8 mouse cellular contexts compared by ENCODE assay signal in the genomic region with DNA sequence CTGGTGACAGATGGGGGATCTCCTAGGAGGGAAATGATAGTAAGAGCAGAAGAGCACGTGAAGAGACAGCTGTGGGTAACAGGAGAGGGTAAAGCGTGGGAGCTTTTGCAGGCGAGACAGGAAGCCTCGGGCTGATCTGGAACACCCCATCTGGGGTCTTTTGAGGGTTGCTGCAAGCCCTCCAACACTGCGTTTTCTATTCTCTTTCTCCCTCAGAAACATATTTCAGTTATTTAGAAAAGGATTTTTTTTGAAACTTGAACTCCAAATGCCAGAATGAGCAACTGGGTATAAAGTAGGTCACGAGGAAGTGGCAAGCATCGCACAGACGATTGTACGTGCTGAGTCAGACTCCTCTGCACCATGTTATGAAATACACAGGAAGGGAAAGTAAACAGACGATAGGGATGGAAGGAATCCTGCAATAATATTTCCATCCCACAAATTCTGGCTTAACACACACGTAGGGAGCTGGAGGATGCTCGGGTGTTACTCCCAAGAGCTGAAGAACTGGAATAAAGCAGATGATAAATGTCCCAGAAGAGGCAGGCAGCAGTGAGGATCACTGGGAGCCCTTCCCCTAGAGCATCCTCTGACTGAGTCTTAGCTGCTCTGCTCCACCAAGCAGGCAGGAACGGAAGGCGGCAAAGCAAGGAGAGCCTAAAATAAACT.
DNase-seq lines count a peak whose midpoint lies in the region; ATAC-seq and TF ChIP-seq lines count a peak whose summit lies in the region.

No protein-coding gene starts in this region.

- peak; percentile 17; the same call in 1 of the 2 replicates for ATAC-seq in embryonic facial prominence, embryonic 15.5 days (ENCODE audit: insufficient number of reproducible peaks, low FRiP score, low TSS enrichment, low read depth)
- no peak; the same call in 1 of the 2 replicates for ATAC-seq in kidney, postnatal 0 days (replicated peaks; ENCODE audit: low FRiP score, low read depth)
- ATAC-seq in stomach, embryonic 14.5 days (ENCODE audit: insufficient number of reproducible peaks, insufficient read depth, low FRiP score, low read depth): peak; percentile 21; the same call in 1 of the 2 replicates

- peak overlapping the region; percentile 48 for H3K27ac ChIP-seq in spleen, adult 2 months (ENCODE audit: insufficient read depth, low read length)
- H3K27ac ChIP-seq in embryonic facial prominence, embryonic 15.5 days (replicated peaks): peak overlapping the region; percentile 81
- H3K27ac ChIP-seq in kidney, postnatal 0 days: no peak overlapping the region
- H3K27ac ChIP-seq in stomach, embryonic 14.5 days (ENCODE audit: low read length): peak overlapping the region; percentile 58; the same call in 1 of the 2 replicates

- no peak overlapping the region for H3K4me3 ChIP-seq in spleen, adult 2 months (ENCODE audit: extremely low read depth, insufficient read depth, insufficient read length)
- no peak overlapping the region for H3K4me3 ChIP-seq in embryonic facial prominence, embryonic 15.5 days (replicated peaks)
- no peak overlapping the region for H3K4me3 ChIP-seq in kidney, postnatal 0 days (replicated peaks; ENCODE audit: low read depth, low read length)
- no peak overlapping the region for H3K4me3 ChIP-seq in stomach, embryonic 14.5 days (ENCODE audit: low read depth, low read length)

- WGBS in spleen, adult 2 months: 7% methylated on average over 14 of the region's 14 CpGs
- WGBS in embryonic facial prominence, embryonic 15.5 days: 25% methylated on average over 14 of the region's 14 CpGs
- WGBS in kidney, postnatal 0 days: 29% methylated on average over 14 of the region's 14 CpGs
- 33% methylated on average over 14 of the region's 14 CpGs for WGBS in stomach, embryonic 14.5 days

- peaks cover 21% of the 10 kb centered on the region; the same call in 1 of the 2 replicates for H3K4me1 ChIP-seq in spleen, adult 2 months (ENCODE audit: control insufficient read depth, insufficient read depth, insufficient read length)
- peaks cover 40% of the 10 kb centered on the region for H3K4me1 ChIP-seq in embryonic facial prominence, embryonic 15.5 days
- peaks cover 3% of the 10 kb centered on the region; the same call in 1 of the 2 replicates for H3K4me1 ChIP-seq in kidney, postnatal 0 days (replicated peaks; ENCODE audit: insufficient read depth, low read length)
- peaks cover 9% of the 10 kb centered on the region for H3K4me1 ChIP-seq in stomach, embryonic 14.5 days (ENCODE audit: control insufficient read depth, insufficient read depth, low read length)

- TF ChIP-seq POLR2A in spleen, adult 2 months (IDR thresholded peaks at IDR 0.05; ENCODE audit: low read depth, low read length): no peak

- no peak overlapping the region for H3K9ac ChIP-seq in embryonic facial prominence, embryonic 15.5 days
- no peak overlapping the region for H3K9ac ChIP-seq in kidney, postnatal 0 days (ENCODE audit: low read depth, low read length)
- no peak overlapping the region for H3K9ac ChIP-seq in stomach, embryonic 14.5 days (replicated peaks; ENCODE audit: low read depth, low read length)

- no peaks in the 10 kb centered on the region for H3K36me3 ChIP-seq in spleen, adult 2 months (ENCODE audit: control insufficient read depth, insufficient read depth, low read length)
- no peaks in the 10 kb centered on the region for H3K36me3 ChIP-seq in embryonic facial prominence, embryonic 15.5 days
- H3K36me3 ChIP-seq in kidney, postnatal 0 days (ENCODE audit: insufficient read depth, low read length): no peaks in the 10 kb centered on the region
- H3K36me3 ChIP-seq in stomach, embryonic 14.5 days (ENCODE audit: control insufficient read depth, insufficient read depth, low read length): no peaks in the 10 kb centered on the region

- H3K27me3 ChIP-seq in spleen, adult 2 months (ENCODE audit: control insufficient read depth, insufficient read depth, low read length): no peaks in the 10 kb centered on the region
- H3K27me3 ChIP-seq in embryonic facial prominence, embryonic 15.5 days: no peaks in the 10 kb centered on the region
- no peaks in the 10 kb centered on the region for H3K27me3 ChIP-seq in kidney, postnatal 0 days (ENCODE audit: insufficient read depth, low read length)
- no peaks in the 10 kb centered on the region for H3K27me3 ChIP-seq in stomach, embryonic 14.5 days (ENCODE audit: control insufficient read depth, insufficient read depth, low read length)

- no peaks in the 10 kb centered on the region for H3K9me3 ChIP-seq in embryonic facial prominence, embryonic 15.5 days (replicated peaks)
- no peaks in the 10 kb centered on the region for H3K9me3 ChIP-seq in kidney, postnatal 0 days (replicated peaks; ENCODE audit: low read length)
- H3K9me3 ChIP-seq in stomach, embryonic 14.5 days (ENCODE audit: control insufficient read depth, low read depth, low read length): no peaks in the 10 kb centered on the region

- peak; percentile 98 for DNase-seq in heart, adult 11 months
- no peak for DNase-seq in heart, postnatal 4 days
- no peak for DNase-seq in spleen, adult 2 months (ENCODE audit: low read depth in 1 of 2, low spot score in 2 of 2)
- no peak for DNase-seq in spleen, adult 12 weeks (ENCODE audit: low spot score)
- peak; percentile 48 for DNase-seq in kidney, postnatal 0 days (ENCODE audit: low spot score)
- DNase-seq in urinary bladder, postnatal 4 days (ENCODE audit: low spot score in 2 of 2): no peak

- TF ChIP-seq CTCF in spleen, adult 2 months (IDR thresholded peaks at IDR 0.05; ENCODE audit: extremely low read depth, insufficient read depth, insufficient read length, insufficient replicate concordance): no peak
- TF ChIP-seq CTCF in kidney, postnatal 0 days (IDR thresholded peaks at IDR 0.05; ENCODE audit: low read depth): no peak

- H3K4me2 ChIP-seq in embryonic facial prominence, embryonic 15.5 days (replicated peaks): no peak overlapping the region
- no peak overlapping the region for H3K4me2 ChIP-seq in kidney, postnatal 0 days (ENCODE audit: low read length)
- 0 out of 2 replicates have a peak overlapping the region, but pooled peaks have one; percentile 16 for H3K4me2 ChIP-seq in stomach, embryonic 14.5 days (replicated peaks; ENCODE audit: low read depth, low read length)

Comparison
In these comparisons a context has a peak if more than half of its experiments do, and no peak if none do; other contexts are left out.
1. DNase-seq: peak in heart, adult 11 months (single experiment) and kidney, postnatal 0 days (single experiment); none in heart, postnatal 4 days (single experiment), spleen, adult 2 months (0 of 2), spleen, adult 12 weeks (single experiment) and urinary bladder, postnatal 4 days (0 of 2).